Mouse (Mus musculus): ENCODE measurements around the gene Olfr1087.
"Not testable (repeated sequence)": the region's sequence is repeated elsewhere in the genome, so short reads cannot be mapped to it uniquely, and the experiment has no call there.

Gene Olfr1087

GRCm38 (mm10) chr2:86698295-86698694, at the start of gene Olfr1087:
Gene Olfr1087 (minus strand): TSS chr2:86698395.
- DNase-seq, result no peak

DNA sequence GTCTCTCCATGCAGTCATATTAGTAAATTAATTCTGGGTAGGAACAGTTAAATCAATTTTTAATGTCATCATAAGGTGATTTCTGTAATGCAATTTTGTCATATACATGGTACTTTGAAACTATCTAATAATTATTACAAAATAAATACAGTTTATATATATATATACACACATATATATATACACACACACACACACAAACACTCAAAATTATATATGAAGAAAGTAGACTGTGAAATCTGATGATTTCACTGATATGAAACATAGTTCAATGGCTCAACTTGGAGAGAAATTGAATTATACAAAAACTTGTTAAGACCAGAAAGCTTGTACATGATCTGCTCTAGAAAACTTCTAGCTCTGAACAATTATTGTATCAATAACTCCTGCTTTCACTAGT, 35.4 kb upstream of the Olfr1087 start, which contains the start of gene Olfr1089:
Gene Olfr1089 (minus strand): TSS at position 101 of the 400 bp plus-strand sequence.
- no peak for DNase-seq

DNA sequence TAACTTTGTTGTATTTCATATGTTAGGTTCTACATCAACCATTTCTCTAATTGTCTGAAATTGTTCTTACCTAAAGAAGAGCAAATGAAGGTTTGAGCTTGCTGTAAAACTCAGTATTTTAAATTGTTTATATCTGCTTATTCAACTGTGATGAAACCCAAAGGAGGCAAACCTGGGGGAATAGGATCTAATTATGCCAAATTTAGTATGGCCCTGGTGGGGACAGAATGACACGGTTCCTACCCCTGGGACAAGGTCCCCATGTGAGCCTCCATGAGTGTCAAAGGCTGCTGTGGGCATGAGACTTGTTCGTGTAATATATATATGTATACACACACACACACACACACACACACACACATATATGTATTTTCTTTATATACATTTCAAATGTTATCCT, 18.2 kb downstream of the Olfr1087 start, which contains the start of gene Olfr1086:
Gene Olfr1086 (minus strand): TSS at position 101 of the 400 bp plus-strand sequence.
- DNase-seq, result no peak

- no peak for DNase-seq
Observed at GRCm38 (mm10) chr2:86661919-86662318, 36.3 kb downstream of the Olfr1087 start, which contains the start of gene Olfr1085. Gene Olfr1085 (minus strand): TSS chr2:86662019.

GRCm38 (mm10) chr2:86639625-86640024, 58.6 kb downstream of the Olfr1087 start, which contains the start of gene Olfr1084:
Gene Olfr1084 (minus strand): TSS chr2:86639725.
- DNase-seq, result not testable (repeated sequence)

All from kidney, adult 11 months (tissue).